Mouse (Mus musculus): ENCODE measurements around the gene Morn4. TPM values are rescaled to one million over a fixed set of nuclear protein-coding genes. Genes with fewer than 3 reads are reported as not detected.

Morn4 gene
- polyA plus RNA-seq, 1 experiment from 2014 or later = 78.9 TPM

GRCm38 (mm10) chr19:42031112-42031511 is 55.0 kb downstream of the Morn4 start:
- Histone ChIP-seq H3K36me3 (ENCODE audit: control insufficient read depth, insufficient read depth, low read length) (no peaks in the 10 kb centered on the region; the same call in 1 of the 2 replicates), H3K4me1 (ENCODE audit: control insufficient read depth, insufficient read depth, low read length) (peaks cover 2% of the 10 kb centered on the region; the same call in 1 of the 2 replicates), H3K27me3 (ENCODE audit: control insufficient read depth, insufficient read depth, low read length) (no peaks in the 10 kb centered on the region), H3K4me3 (ENCODE audit: low read depth, low read length) (no peak overlapping the region), H3K9ac (ENCODE audit: low read length) (no peak overlapping the region), H3K27ac (ENCODE audit: low read depth, low read length) (no peak overlapping the region), H3K4me2 (ENCODE audit: low read depth) (no peak overlapping the region), H3K9me3 (ENCODE audit: control insufficient read depth, low read length) (no peaks in the 10 kb centered on the region)
- ATAC-seq (ENCODE audit: insufficient read depth, low FRiP score, low TSS enrichment) (no peak), DNase-seq (ENCODE audit: low spot score) (no peak)
- 82% methylated on average over 5 of the region's 5 CpGs for WGBS

DNA sequence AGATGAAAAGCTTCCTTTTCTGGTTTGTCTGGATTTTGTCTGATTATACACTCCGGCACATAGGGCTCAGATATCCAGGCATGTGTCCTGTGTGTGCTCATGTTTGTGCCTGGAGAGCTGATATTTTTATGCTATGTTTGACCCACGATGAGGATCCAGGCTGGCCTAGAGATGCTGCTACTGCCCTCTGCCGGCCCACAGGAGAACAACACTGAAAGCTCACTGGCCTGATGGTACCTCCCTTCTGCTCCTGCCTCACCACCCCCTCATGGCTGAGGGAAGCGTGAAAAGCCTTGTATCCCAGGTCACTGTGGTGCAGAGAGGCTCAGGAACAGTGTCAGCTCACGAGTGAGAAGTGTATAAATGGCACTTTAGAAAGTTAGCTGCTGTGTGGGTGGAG is 60.0 kb downstream of the Morn4 start:
- Histone ChIP-seq H3K27me3 (ENCODE audit: control insufficient read depth, insufficient read depth, low read length) (no peaks in the 10 kb centered on the region), H3K36me3 (ENCODE audit: control insufficient read depth, insufficient read depth, low read length) (no peaks in the 10 kb centered on the region), H3K9ac (ENCODE audit: low read length) (no peak overlapping the region), H3K9me3 (ENCODE audit: control insufficient read depth, low read length) (no peaks in the 10 kb centered on the region), H3K4me3 (ENCODE audit: low read depth, low read length) (no peak overlapping the region), H3K27ac (ENCODE audit: low read depth, low read length) (no peak overlapping the region), H3K4me1 (ENCODE audit: control insufficient read depth, insufficient read depth, low read length) (peaks cover 2% of the 10 kb centered on the region; the same call in 1 of the 2 replicates), H3K4me2 (ENCODE audit: low read depth) (no peak overlapping the region)
- DNase-seq (ENCODE audit: low spot score) (peak; percentile 80), ATAC-seq (ENCODE audit: insufficient read depth, low FRiP score, low TSS enrichment) (no peak)
- 13% methylated on average over 5 of the region's 5 CpGs for WGBS

Other genes with a start within 250 kb of the Morn4 start
- 6.5 and 8.7 TPM in 2 replicates for gene Frat2, start 238.2 kb downstream of the Morn4 start, polyA plus RNA-seq (2014; fragmentation: Nextera tagmentation; extraction: Ambion mirVana)
- gene Rrp12, start 190.2 kb downstream of the Morn4 start, polyA plus RNA-seq (2014; fragmentation: Nextera tagmentation; extraction: Ambion mirVana) = 18.0 and 20.2 TPM in 2 replicates
- gene Pgam1, start 174.4 kb downstream of the Morn4 start, polyA plus RNA-seq (2014; fragmentation: Nextera tagmentation; extraction: Ambion mirVana) = 824 and 860 TPM in 2 replicates
- 61.3 and 67.0 TPM in 2 replicates for gene Exosc1, start 152.9 kb downstream of the Morn4 start, polyA plus RNA-seq (2014; fragmentation: Nextera tagmentation; extraction: Ambion mirVana)
- 66.8 and 69.2 TPM in 2 replicates for gene Zdhhc16, start 152.9 kb downstream of the Morn4 start, polyA plus RNA-seq (2014; fragmentation: Nextera tagmentation; extraction: Ambion mirVana)
- gene Mms19, start 105.2 kb downstream of the Morn4 start, polyA plus RNA-seq (2014; fragmentation: Nextera tagmentation; extraction: Ambion mirVana) = 29.0 and 35.1 TPM in 2 replicates
- 9.9 and 11.2 TPM in 2 replicates for gene Ubtd1, start 104.6 kb downstream of the Morn4 start, polyA plus RNA-seq (2014; fragmentation: Nextera tagmentation; extraction: Ambion mirVana)
- gene Ankrd2, start 50.4 kb downstream of the Morn4 start, polyA plus RNA-seq (2014; fragmentation: Nextera tagmentation; extraction: Ambion mirVana) = 0.45 and 0.48 TPM in 2 replicates
- 0.49 and 1.4 TPM in 2 replicates for gene Hoga1, start 40.7 kb downstream of the Morn4 start, polyA plus RNA-seq (2014; fragmentation: Nextera tagmentation; extraction: Ambion mirVana)
- not detected in 2 replicates for gene 4933411K16Rik, start 34.1 kb downstream of the Morn4 start, polyA plus RNA-seq (2014; fragmentation: Nextera tagmentation; extraction: Ambion mirVana)
- 28.9 and 29.6 TPM in 2 replicates for gene Pi4k2a, start 4.1 kb upstream of the Morn4 start, polyA plus RNA-seq (2014; fragmentation: Nextera tagmentation; extraction: Ambion mirVana)
- gene Avpi1, start 42.7 kb upstream of the Morn4 start, polyA plus RNA-seq (2014; fragmentation: Nextera tagmentation; extraction: Ambion mirVana) = 13.0 and 13.6 TPM in 2 replicates
- gene Marveld1, start 61.0 kb upstream of the Morn4 start, polyA plus RNA-seq (2014; fragmentation: Nextera tagmentation; extraction: Ambion mirVana) = 9.2 and 10.1 TPM in 2 replicates
- 21.1 and 23.7 TPM in 2 replicates for gene Zfyve27, start 77.6 kb upstream of the Morn4 start, polyA plus RNA-seq (2014; fragmentation: Nextera tagmentation; extraction: Ambion mirVana)
- gene Sfrp5, start 115.9 kb upstream of the Morn4 start, polyA plus RNA-seq (2014; fragmentation: Nextera tagmentation; extraction: Ambion mirVana) = 3.3 and 4.1 TPM in 2 replicates
- 5.5 and 6.1 TPM in 2 replicates for gene Golga7b, start 161.2 kb upstream of the Morn4 start, polyA plus RNA-seq (2014; fragmentation: Nextera tagmentation; extraction: Ambion mirVana)